Mouse (Mus musculus) midbrain, embryonic 13.5 days (tissue): Measurements from ENCODE around the gene Snf8. TPM values are rescaled to one million over a fixed set of nuclear protein-coding genes. Genes with fewer than 3 reads are reported as not detected.

Experiments
- ATAC-seq: fragments of 200-750 bp; cut with Nextera tagmentation; 2 replicates; pipeline ENCODE4 v1.8.0; 2017; ENCODE audit warnings: mild to moderate bottlenecking, moderate TSS enrichment, moderate library complexity
- H3K27ac ChIP-seq: fragments of 300-500 bp; sonication (generic); 2 replicates; pipeline ENCODE4 v1.5.1; 2015; ENCODE audit warnings: inconsistent platforms, mild to moderate bottlenecking, moderate library complexity
- H3K27me3 ChIP-seq: fragments of 300-500 bp; sonication (generic); 2 replicates; pipeline ENCODE4 v1.6.1; 2015; ENCODE audit warnings: mild to moderate bottlenecking, inconsistent platforms
- H3K36me3 ChIP-seq: fragments of 300-500 bp; sonication (generic); 2 replicates; pipeline ENCODE4 v1.6.1; 2015; ENCODE audit warnings: mild to moderate bottlenecking, inconsistent platforms
- H3K4me1 ChIP-seq: fragments of 300-500 bp; sonication (generic); replicated peaks from 2 replicates; pipeline ENCODE4 v1.6.1; 2015; ENCODE audit warnings: inconsistent platforms
- H3K4me2 ChIP-seq: fragments of 300-500 bp; sonication (generic); replicated peaks from 2 replicates; pipeline ENCODE4 v1.6.1; 2015; ENCODE audit warnings: moderate library complexity, mild to moderate bottlenecking, inconsistent platforms
- H3K4me3 ChIP-seq: fragments of 300-500 bp; sonication (generic); replicated peaks from 2 replicates; pipeline ENCODE4 v1.5.1; 2015; ENCODE audit warnings: mild to moderate bottlenecking, inconsistent platforms
- H3K9ac ChIP-seq: fragments of 300-500 bp; sonication (generic); replicated peaks from 2 replicates; pipeline ENCODE4 v1.6.1; 2015; ENCODE audit warnings: mild to moderate bottlenecking, inconsistent platforms
- H3K9me3 ChIP-seq: fragments of 300-500 bp; sonication (generic); 2 replicates; pipeline ENCODE4 v1.6.1; 2016; ENCODE audit warnings: mild to moderate bottlenecking, inconsistent platforms
- WGBS: fragments of 180-500 bp; shearing (Covaris S2); methylation state at CpG from one replicate; pipeline ENCODE4 v1.1.7; 2015; 5-methylcytosine and 5-hydroxymethylcytosine counted together
- polyA plus RNA-seq: library from polyadenylated mRNA; unstranded; fragments of >200 nt; fragmentation: Nextera tagmentation; extraction: Ambion mirVana; gene quantifications from 2 replicates; pipeline ENCODE4 v1.2.1, GENCODE M21; 2015

The Snf8 gene
- 133 and 142 TPM in 2 replicates for polyA plus RNA-seq

DNA sequence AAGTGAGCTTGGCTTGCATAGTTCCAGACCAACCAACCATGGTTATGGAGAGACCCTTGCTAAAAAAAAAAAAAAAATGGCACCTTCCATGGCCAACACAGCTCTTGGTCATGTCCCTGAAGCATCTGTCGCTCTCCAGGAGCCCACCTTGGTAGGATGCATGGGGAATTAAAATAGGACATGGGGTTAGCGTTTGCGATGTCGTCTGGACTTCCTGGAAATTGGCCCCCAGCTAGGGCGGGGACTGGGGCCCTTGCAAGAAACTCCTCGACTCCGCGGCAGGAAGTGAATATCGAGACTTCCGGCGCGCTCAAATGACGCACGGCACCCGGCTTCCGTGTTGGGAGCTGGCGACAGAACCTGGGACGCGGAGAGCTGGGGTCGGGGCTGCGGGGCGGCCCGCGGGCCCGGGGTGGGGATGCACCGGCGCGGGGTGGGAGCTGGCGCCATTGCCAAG lies at the start of gene Snf8:
Snf8 (plus strand) TSS at position 290 of the 457 bp plus-strand sequence.
- WGBS = under 1% methylated on average over 29 of the region's 29 CpGs
- Histone ChIP-seq H3K4me1 (peaks cover 25% of the 10 kb centered on the region), H3K36me3 (peaks cover 20% of the 10 kb centered on the region), H3K4me3 (peak within 1 kb of the TSS; percentile 77), H3K9ac (peak within 1 kb of the TSS; percentile 85), H3K27me3 (no peaks in the 10 kb centered on the region), H3K27ac (peak within 1 kb of the TSS; percentile 53), H3K4me2 (peak within 1 kb of the TSS; percentile 96), H3K9me3 (no peaks in the 10 kb centered on the region)
- ATAC-seq = peak; percentile 83

DNA sequence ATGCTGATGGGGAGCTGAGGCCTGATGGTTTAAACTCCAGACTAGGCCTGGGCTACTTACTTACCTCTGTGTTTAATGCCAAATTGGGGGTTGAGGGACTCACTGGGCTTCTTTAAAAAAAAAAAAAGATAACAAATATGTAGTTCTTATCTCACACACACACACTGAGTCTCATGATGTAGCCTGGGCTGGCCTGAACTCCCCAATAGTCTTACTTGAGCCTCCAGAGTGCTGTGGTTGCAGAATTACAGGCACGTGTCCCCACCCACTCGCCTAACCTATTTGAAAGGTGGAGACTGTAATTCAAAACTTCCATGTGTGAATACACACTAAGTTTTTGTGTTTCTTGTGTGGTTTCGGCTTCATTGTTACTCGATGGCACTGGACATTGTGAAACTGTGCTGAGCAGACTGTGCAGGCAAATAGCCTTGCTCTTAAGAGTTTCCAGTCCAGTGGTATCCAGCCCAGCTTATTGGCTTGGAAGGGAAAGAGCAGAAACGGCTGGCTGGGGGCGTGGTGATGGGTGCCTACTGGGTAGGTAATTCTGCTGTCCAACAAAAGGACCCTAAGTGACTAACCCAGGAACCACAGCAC lies 46.7 kb upstream of the Snf8 start:
- Histone ChIP-seq H3K9ac (no peak overlapping the region), H3K27ac (0 out of 2 replicates have a peak overlapping the region, but pooled peaks have one; percentile 44), H3K9me3 (no peaks in the 10 kb centered on the region), H3K4me2 (no peak overlapping the region; the same call in 1 of the 2 replicates), H3K4me1 (peaks cover 57% of the 10 kb centered on the region), H3K4me3 (no peak overlapping the region), H3K27me3 (no peaks in the 10 kb centered on the region), H3K36me3 (no peaks in the 10 kb centered on the region)
- WGBS = 67% methylated on average over 6 of the region's 6 CpGs
- ATAC-seq = no peak

DNA sequence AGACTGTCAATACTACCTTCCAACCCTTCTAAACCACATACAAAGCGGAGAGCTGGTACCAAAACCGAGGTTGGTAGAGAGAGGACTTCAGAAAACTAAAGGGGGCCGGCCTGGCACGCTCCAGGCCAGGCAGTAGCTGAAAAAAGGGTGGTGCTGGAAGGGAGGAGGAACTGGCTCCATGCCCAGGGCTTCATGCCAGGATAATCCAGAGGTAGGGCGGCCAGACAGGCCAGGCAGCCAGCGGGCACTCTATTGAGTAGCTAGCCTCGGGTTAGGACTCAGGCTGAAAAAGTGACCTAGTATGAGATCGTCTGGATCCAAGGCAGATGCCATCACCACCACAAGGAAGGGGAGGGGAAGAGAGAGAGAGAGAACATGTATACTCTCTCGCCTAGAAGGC lies 46.2 kb upstream of the Snf8 start:
- WGBS = 59% methylated on average over 9 of the region's 9 CpGs
- Histone ChIP-seq H3K4me1 (peaks cover 55% of the 10 kb centered on the region), H3K4me3 (no peak overlapping the region), H3K36me3 (no peaks in the 10 kb centered on the region), H3K9ac (no peak overlapping the region; the same call in 1 of the 2 replicates), H3K27me3 (no peaks in the 10 kb centered on the region), H3K27ac (0 out of 2 replicates have a peak overlapping the region, but pooled peaks have one; percentile 44), H3K9me3 (no peaks in the 10 kb centered on the region), H3K4me2 (no peak overlapping the region; the same call in 1 of the 2 replicates)
- ATAC-seq = peak; percentile 18; the same call in 1 of the 2 replicates

DNA sequence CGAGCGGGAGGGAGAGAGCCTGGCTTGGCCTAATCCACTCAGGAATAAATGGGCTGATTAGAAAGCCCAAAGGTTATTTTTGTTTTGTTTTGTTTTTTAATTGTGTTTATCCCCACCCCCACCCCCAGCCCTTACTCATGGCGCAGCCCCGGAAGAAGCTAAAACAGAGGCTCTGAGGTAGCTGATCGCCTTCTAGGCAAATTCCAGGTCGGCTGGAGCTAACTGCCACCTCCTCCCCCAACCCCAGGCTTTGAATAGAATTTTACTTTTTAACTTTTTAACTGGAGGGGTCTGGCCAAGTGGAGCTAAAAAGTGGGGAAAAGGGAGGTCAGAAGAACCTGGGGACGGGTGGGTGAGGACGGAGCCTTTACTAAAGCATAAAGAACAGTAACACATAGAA lies 44.8 kb upstream of the Snf8 start:
- H3K27ac ChIP-seq = peak overlapping the region; percentile 97
- H3K4me3 ChIP-seq = 0 out of 2 replicates have a peak overlapping the region, but pooled peaks have one; percentile 52
- peak overlapping the region; percentile 80; the same call in 1 of the 2 replicates for H3K9ac ChIP-seq
- peaks cover 54% of the 10 kb centered on the region for H3K4me1 ChIP-seq
- H3K9me3 ChIP-seq = peaks cover 5% of the 10 kb centered on the region; the same call in 1 of the 2 replicates
- WGBS = 25% methylated on average over 8 of the region's 8 CpGs
- ATAC-seq = no peak
- peaks cover 8% of the 10 kb centered on the region; the same call in 1 of the 2 replicates for H3K36me3 ChIP-seq
- H3K4me2 ChIP-seq = peak overlapping the region; percentile 82
- no peaks in the 10 kb centered on the region for H3K27me3 ChIP-seq

DNA sequence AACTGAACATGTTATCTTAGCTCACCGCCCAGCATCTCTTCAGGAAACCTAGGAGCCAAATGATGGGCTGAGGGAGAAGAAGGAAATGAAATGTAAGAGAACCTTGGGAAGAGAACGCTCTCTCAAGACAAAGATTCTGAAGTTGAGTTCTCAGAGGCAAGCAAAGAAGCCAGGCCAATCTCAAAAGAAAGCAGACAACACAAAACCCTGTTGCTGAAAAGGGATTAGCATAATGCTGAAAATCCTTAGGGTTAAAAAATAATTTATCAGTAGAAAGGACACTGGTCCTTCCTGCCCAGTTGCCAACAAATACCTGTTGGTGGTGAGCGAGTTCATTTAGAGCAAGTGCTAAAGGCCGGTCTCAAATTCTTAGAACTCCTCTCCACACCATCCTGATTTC lies 44.3 kb upstream of the Snf8 start:
- ATAC-seq = peak; percentile 2; the same call in 1 of the 2 replicates
- H3K36me3 ChIP-seq = peaks cover 11% of the 10 kb centered on the region; the same call in 1 of the 2 replicates
- peak overlapping the region; percentile 97 for H3K27ac ChIP-seq
- 21% methylated on average over 4 of the region's 4 CpGs for WGBS
- H3K4me1 ChIP-seq = peaks cover 54% of the 10 kb centered on the region
- H3K9me3 ChIP-seq = peaks cover 5% of the 10 kb centered on the region; the same call in 1 of the 2 replicates
- no peaks in the 10 kb centered on the region for H3K27me3 ChIP-seq
- H3K4me2 ChIP-seq = peak overlapping the region; percentile 82
- H3K9ac ChIP-seq = peak overlapping the region; percentile 80; the same call in 1 of the 2 replicates
- peak overlapping the region; percentile 52 for H3K4me3 ChIP-seq

DNA sequence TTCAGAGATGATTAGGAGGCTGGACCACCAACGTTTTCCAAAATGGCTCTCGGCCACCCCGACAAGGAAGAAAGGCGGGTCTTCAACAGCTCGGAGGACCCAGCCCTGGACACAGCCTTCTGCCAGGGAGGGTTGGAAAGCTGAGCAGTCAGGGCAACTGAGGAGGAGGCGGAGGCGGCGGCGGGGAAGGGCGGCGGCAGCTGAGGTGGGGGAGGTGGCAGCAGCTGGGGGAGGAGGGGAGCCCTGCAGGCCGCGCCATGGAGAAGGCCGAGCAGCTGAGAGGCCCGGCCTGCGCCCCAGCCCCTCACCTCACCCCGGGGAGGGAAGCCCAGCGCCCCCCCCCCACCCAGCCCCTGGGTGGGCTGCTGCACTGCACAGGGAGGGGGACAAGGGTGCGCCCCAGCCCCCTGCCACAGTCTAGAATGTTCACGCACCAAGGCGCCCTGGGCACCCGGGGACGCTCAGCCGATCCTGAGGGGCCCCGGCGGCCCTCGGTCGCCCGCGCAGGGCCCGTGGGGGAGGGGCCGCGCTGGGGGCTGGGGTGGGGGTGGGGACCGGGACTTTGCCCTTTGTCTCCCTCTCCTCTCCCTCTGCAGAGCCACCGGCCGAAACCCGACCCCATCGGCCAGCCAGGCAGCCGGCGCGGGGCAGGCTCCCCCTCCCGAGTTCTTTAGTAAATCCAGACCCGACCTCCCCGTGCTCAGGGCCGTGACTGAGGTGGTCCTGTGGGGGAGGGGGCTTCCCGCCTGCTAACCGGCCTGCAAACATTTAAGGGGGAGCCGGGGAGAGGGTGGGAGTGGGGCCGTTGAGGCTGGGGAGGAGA lies 43.6 kb upstream of the Snf8 start:
- H3K4me3 ChIP-seq = peak overlapping the region; percentile 52
- peaks cover 11% of the 10 kb centered on the region; the same call in 1 of the 2 replicates for H3K36me3 ChIP-seq
- H3K4me2 ChIP-seq = peak overlapping the region; percentile 82
- WGBS = under 1% methylated on average over 42 of the region's 49 CpGs
- H3K4me1 ChIP-seq = peaks cover 54% of the 10 kb centered on the region
- peak; percentile 87 for ATAC-seq
- H3K9ac ChIP-seq = peak overlapping the region; percentile 80
- H3K27ac ChIP-seq = peak overlapping the region; percentile 97
- no peaks in the 10 kb centered on the region for H3K27me3 ChIP-seq
- H3K9me3 ChIP-seq = peaks cover 5% of the 10 kb centered on the region; the same call in 1 of the 2 replicates

DNA sequence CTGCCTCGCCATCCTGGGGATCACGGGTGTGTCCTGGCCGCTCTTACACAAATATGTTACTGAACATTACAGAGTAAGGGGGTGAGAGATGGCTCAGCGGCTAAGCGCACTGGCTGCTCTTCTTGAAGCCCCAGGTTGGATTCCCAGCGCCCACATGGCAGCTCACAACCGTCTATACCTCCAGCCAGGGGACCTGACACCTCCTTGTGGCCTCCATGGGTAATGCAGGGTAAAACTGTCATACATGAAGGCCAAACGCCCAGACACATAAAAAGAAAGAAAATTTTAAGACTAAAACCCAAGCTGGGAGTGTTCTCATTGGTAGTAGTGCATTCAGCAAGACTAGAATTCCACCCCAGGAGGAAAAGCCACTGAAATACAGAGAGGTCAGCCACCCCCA lies 40.5 kb upstream of the Snf8 start:
- H3K27me3 ChIP-seq = no peaks in the 10 kb centered on the region
- no peak overlapping the region for H3K4me3 ChIP-seq
- 94% methylated on average over 8 of the region's 8 CpGs for WGBS
- H3K9me3 ChIP-seq = peaks cover 5% of the 10 kb centered on the region; the same call in 1 of the 2 replicates
- H3K4me1 ChIP-seq = peaks cover 42% of the 10 kb centered on the region
- H3K27ac ChIP-seq = no peak overlapping the region
- H3K9ac ChIP-seq = no peak overlapping the region
- H3K4me2 ChIP-seq = no peak overlapping the region
- H3K36me3 ChIP-seq = peaks cover 11% of the 10 kb centered on the region; the same call in 1 of the 2 replicates
- ATAC-seq = no peak

DNA sequence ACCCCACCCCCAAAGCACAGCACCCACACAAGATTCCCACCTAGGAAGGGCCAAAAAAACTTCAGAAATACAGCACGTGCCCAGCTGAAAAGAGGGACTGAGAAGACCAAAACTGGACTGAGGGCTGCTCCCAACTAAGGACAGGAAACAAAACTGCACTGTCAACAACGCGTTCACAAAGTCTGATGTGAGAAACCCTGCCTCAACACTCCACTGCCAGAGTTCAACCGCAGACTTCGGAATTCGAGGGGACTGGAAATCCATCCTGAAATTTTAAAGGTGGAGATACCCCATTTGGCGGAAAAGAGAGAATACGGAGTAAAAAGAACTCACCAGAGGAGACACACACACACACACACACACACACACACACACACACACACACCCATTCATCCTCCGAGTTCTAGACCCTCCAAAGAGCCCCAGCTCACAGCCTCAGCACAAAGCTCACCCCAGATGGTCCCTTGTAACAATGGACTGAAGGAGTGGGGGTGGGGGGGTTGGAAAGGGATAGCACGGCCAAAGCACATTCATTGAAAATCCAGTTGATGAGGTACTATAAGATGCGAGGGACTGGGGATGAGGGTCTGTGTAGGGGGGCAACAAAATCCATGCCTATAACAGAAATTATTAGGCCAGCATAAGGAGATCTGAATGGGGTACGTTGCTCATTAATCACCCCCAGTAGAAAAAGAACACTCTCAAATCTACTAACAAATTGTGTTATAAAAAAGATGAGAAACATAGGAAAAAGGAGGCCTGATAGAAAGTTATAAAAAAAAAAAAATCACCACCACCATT lies 31.4 kb upstream of the Snf8 start:
- H3K27me3 ChIP-seq = no peaks in the 10 kb centered on the region
- H3K9me3 ChIP-seq = no peaks in the 10 kb centered on the region
- no peaks in the 10 kb centered on the region for H3K36me3 ChIP-seq
- peak overlapping the region; percentile 91 for H3K9ac ChIP-seq
- H3K4me2 ChIP-seq = peak overlapping the region; percentile 80
- 0% methylated on average over 12 of the region's 12 CpGs for WGBS
- H3K4me1 ChIP-seq = peaks cover 47% of the 10 kb centered on the region
- peak overlapping the region; percentile 88 for H3K4me3 ChIP-seq
- ATAC-seq = no peak
- H3K27ac ChIP-seq = peak overlapping the region; percentile 60

DNA sequence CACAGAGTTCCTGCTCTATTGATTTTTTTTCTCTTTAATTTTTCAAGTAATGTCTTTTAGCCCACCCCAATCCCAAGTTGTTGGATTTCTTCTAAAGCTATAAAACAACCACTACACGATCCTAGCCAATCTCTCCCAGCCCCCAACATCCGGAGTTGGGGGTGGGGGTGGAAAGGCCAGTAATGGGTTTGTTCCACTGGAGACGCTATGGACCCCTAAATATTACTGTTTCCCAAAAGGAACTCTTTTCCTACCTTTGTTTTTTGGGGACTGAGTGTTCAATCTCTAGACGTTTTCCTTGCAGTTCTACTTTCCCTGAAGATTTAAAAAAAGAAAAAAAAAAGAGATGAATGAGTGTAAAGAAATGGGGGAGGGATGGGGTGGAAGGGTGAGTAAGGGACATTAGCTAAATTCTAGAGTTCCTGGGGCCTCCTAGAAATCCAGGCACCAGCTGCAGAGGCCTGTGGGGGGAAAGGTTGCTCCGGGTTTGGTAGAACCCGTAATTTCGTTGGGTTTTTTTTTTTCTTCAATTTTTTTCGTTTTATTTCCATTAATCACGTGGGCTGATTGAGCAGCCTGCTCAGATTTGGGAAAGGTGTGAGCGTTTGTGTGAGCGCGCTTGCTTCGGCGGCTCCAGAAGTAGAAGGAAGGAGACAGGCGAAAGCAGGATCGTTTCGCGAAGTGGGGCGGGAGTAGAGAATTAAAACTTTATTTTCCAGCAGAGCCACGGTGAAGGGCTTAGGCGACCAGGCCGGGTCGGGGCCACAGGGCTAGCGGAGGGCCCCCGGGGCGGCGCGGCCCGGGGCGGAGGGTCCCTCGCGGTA lies 30.5 kb upstream of the Snf8 start:
- no peaks in the 10 kb centered on the region for H3K36me3 ChIP-seq
- WGBS = under 1% methylated on average over 31 of the region's 32 CpGs
- H3K4me3 ChIP-seq = peak overlapping the region; percentile 88
- H3K27ac ChIP-seq = peak overlapping the region; percentile 98
- H3K9me3 ChIP-seq = no peaks in the 10 kb centered on the region
- peaks cover 45% of the 10 kb centered on the region for H3K4me1 ChIP-seq
- peak overlapping the region; percentile 80 for H3K4me2 ChIP-seq
- peak overlapping the region; percentile 91 for H3K9ac ChIP-seq
- no peaks in the 10 kb centered on the region for H3K27me3 ChIP-seq
- 0 out of 2 replicates have a peak, but pooled peaks have one; percentile 7 for ATAC-seq

DNA sequence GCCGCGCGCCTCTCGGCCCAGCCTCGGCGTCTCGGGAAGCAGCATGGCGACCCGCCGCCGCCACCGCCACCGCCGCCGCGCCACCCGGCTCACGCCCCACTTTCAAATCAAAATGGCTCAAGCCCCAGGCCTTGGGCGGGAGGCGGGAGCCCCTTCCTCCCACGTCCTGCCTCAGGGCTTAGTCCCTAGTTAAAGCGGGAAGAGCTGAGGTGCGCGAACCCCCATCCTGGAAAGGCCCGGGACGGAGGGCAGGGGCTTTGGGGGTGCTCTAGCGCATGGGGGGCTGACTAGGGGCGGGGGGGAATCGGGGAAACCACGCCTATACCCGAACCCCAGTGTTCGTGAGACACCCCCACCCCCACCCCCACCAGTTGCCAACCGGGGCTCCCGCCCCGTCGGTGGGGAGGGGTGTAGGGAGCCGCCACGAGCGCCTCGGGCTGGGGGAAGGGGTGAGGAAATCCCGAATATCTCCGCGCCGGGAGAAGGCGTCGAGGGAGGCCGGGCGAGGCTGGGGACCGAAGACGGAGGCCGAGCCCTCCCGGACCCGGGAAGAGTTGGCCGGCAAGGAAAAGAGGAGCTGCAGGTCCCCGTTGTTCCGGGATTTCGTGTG lies 29.8 kb upstream of the Snf8 start:
- H3K4me2 ChIP-seq = peak overlapping the region; percentile 80
- H3K9me3 ChIP-seq = no peaks in the 10 kb centered on the region
- H3K4me3 ChIP-seq = peak overlapping the region; percentile 88
- ATAC-seq = 0 out of 2 replicates have a peak, but pooled peaks have one; percentile 24
- H3K36me3 ChIP-seq = no peaks in the 10 kb centered on the region
- peak overlapping the region; percentile 98 for H3K27ac ChIP-seq
- H3K4me1 ChIP-seq = peaks cover 44% of the 10 kb centered on the region
- H3K9ac ChIP-seq = peak overlapping the region; percentile 91
- under 1% methylated on average over 55 of the region's 57 CpGs for WGBS
- no peaks in the 10 kb centered on the region for H3K27me3 ChIP-seq
